Mouse (Mus musculus) brain, embryonic 14.5 days (tissue): ENCODE measurements at regions not wholly inside any gene's neighbourhood (a gene's known extent, or its start where the extent isn't known, plus 50 kb on each side); places are given as distances from the start of the nearest gene placed in this dataset.
A peak's percentile ranks its signal among the peaks of the same experiment; 100 is the strongest.

Source experiments
- DNase-seq: peaks from one replicate; pipeline ENCODE4 v3.0.0-alpha.2; 2011; ENCODE audit warnings: low read depth
- CTCF ChIP-seq: fragments of 200-500 bp; IDR thresholded peaks from 2 replicates; pipeline ENCODE4 v1.5.1; 2012; ENCODE audit warnings: inconsistent platforms, mild to moderate bottlenecking, moderate library complexity, borderline replicate concordance; ENCODE audit not compliant: insufficient read depth, insufficient read length; ENCODE audit errors: extremely low read depth
- POLR2A ChIP-seq: fragments of 200-500 bp; IDR thresholded peaks from 2 replicates; pipeline ENCODE4 v1.6.1; 2012; ENCODE audit warnings: mild to moderate bottlenecking, inconsistent platforms, borderline replicate concordance; ENCODE audit not compliant: poor library complexity, insufficient read depth, insufficient read length, severe bottlenecking; ENCODE audit errors: extremely low read depth

DNA sequence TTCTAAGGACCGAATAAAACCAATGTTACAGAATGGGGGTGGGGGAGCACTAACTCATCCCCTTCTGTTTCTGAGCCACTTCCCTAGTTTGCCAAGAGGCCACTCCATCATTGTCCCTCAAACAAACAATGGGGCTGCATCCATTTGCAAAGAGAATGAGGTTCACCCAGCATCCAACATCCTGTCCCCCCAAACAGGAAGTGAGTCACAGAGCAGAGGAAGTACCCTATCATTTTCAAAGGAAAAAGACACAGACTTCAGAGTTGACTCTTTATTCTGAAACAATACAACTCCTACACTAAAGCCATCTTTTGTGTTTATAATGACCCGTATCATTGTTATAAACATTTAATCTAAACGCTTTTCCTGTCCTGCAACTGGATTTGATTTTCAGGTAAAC, 229.2 kb downstream of the Sox4 start:
- no peak for TF ChIP-seq CTCF
- no peak for TF ChIP-seq POLR2A
- no peak for DNase-seq

DNA sequence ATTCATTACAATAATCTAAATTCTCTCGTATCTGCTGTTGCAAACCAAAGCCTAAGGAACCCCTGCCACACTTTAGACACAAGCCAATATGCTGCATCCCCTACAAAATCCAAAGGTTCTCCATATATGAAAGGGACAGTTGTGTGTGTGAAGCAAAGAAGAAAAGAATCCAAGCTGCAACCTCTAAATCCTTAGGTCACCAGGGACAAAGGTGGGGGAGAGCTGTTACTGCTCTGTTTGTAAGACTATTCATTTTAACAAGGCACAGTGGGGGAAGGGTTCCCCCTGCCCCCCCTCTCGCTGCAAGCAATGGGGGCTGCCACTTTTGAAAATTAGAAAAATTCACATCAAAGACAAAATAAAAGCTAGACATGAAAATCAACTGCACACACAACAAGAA, 231.4 kb downstream of the Sox4 start:
- DNase-seq: peak; percentile 68
- TF ChIP-seq CTCF: no peak
- no peak for TF ChIP-seq POLR2A

DNA sequence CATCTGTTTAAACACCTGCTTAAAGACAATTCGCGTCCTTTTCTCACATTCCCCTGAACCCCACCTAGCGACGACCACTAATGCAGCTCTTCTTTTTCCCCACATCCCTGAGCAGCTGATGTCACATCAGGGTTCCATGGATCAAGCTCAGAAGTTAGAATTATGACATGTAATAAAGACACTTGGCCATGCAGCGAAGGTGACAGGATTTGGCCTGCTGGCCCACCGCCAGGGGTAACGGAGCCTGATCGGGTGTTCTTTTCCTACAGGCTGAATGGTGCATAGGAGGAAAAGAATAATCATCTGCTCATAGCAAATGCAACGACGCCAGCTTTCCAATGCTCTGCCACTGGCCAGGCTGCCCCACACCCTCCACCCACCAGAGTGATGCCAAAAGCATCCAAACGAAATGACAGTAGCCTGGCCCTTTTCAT, 231.9 kb downstream of the Sox4 start:
- peak; percentile 79 for DNase-seq
- no peak for TF ChIP-seq POLR2A
- TF ChIP-seq CTCF: peak; percentile 35; the same call in 1 of the 2 replicates

DNA sequence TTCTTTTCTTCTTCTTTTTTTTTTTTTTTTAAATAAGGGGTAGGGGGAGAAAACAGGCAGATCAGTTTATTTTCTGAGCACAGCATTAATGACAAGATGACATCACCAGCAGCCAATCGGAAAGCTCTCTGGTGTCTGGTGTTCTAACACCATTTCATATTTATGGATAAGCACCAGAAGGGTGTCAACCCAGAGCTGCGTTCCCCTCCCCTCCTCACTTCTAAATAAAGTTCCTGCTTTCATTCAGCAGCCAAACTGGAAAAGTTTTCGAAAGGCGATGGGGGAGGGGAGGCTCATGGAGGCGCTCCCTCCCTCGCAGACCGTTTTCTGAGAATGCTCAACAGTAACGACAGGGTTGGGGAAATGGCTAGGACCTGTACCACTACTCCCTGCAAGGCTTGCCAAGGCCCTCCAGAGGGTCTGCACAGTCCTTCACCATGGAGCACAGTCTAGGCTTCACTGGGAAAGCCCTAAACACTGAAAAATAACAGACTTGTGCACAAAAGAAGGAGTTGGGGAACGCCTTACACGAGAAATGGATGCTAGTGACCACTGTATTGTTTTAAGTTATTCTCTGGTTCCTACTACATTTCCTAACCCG, 232.8 kb downstream of the Sox4 start:
- TF ChIP-seq POLR2A: no peak
- TF ChIP-seq CTCF: no peak
- DNase-seq: peak; percentile 93

DNA sequence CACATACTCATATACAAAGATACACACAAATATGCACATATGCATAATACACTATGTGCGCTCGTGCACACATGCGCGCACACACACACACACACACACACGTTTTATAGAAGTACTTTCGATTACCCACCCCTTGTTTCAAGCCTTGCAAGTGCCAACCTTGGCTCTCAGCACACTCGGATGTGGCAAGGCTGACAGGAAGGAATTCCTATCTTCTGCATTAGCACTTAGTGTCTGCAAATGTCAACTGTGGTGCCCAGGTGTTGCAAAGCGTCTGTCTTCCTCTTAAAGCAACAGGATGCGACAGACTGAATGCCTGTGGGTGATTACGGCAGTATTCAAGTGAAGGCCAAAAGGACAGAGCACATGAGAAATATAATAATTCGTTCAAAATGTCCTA, 233.3 kb downstream of the Sox4 start:
- TF ChIP-seq CTCF (no peak), POLR2A (no peak)
- peak; percentile 86 for DNase-seq

DNA sequence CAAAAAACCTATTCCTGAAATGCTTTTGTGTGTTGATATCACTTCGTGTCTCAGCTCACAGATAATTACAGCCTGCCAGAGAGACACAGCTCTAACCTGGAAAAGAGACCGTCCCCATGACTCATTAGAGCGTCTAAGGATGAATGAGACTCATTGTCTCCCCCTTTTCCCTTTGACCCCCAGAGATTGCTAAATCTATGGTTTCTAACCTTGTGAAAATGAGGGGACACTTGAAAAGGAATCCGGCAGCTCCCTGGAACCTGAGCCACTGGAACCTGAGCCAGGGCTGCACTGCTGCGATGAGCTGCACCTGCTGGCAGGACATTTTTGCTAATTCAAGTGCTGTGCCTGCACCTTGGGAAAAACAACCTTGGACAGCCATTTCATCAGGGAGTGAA, 234.6 kb downstream of the Sox4 start:
- peak; percentile 80 for DNase-seq
- no peak for TF ChIP-seq POLR2A
- TF ChIP-seq CTCF: no peak

DNA sequence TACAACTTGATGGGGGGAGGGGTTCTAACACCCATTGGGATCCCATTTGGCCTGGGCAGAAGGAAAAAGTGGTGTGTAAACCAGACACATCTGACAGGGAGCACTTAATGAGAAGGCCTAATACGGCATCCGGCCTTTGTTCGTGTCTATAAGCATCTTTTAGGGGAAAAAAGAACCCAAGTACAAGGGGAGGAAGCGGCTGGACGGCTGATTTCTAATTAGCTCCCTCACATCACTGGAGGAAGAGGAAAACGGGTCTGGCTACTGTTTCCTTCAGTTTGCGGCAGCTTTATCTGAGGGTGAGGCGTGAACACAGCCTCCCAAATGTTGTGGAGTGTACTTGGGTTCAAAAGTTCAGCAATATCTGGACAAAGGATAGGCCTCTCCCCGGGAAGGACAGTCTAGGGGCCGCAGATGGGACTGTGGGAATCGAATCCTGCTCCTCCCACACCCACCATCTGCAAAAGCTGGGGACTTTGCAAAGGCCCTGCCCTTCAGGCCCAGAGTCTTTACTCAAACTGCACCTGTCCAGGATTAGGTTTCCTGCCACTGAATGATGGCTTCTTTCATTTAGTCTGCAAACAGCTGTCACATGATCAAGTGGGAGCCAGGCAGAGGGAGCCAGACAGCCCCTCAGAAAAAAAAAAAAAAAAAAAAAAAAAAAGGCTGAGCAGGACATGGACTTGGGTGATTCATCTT, 235.2 kb downstream of the Sox4 start:
- TF ChIP-seq CTCF (no peak), POLR2A (no peak)
- DNase-seq: peak; percentile 93

DNA sequence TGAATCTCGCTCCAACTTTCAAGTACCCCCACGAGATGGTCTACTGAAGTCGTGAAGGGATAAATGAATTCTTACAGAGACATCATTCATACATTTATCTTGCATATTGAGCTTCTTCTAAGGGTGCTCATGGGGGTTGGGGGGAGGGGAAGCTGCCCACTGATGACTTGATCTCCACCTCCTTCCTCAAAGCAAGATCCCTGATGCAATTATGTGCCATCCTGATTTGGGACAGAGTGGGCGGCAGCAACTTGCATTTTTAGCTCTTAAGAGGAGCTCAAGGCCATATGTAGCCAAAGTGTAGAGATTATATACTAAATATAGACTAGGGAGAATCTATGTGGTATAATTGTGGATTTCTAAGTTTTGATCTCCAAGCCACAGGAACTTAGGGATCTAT, 236.1 kb downstream of the Sox4 start:
- TF ChIP-seq POLR2A: no peak
- no peak for TF ChIP-seq CTCF
- no peak for DNase-seq

DNA sequence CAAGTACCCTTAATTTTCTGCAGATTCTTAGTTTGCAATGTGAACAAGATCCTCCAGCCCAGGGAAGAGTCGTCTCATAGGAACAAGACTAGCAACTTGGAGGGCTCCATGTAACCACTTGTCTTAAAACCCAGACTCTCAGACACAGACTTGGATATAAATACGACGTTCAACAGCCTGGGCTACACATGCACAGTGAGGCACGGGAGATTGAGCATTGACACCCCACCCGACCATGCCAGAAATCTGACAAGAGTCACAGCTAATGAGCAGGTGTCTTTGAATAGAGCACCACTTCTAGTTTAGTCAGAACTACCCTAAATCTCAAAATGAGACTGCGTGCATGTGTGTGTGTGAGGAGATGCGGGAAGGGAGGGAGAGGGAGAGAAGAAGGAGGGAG, 243.5 kb downstream of the Sox4 start:
- TF ChIP-seq POLR2A: no peak
- TF ChIP-seq CTCF: no peak
- peak; percentile 87 for DNase-seq

DNA sequence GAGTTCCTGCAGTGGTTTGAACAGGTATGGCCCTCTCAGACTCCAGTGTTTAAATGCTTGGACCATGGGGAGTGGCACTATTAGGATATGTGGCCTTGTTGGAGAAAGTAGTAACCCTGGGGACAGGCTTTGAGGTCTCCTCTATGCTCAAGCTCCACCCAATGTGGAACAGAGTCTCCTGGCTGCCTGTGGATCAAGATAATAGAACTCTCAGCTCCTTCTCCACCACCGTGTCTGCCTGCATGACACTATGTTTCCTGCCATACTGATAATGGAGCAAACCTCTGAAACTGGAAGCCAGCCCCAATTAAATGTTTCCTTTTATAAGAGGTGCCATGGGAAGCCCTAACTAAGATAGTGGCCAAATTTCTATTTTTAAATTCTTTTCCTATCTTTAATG, 252.2 kb downstream of the Sox4 start:
- no peak for DNase-seq
- TF ChIP-seq POLR2A: no peak
- TF ChIP-seq CTCF: no peak

DNA sequence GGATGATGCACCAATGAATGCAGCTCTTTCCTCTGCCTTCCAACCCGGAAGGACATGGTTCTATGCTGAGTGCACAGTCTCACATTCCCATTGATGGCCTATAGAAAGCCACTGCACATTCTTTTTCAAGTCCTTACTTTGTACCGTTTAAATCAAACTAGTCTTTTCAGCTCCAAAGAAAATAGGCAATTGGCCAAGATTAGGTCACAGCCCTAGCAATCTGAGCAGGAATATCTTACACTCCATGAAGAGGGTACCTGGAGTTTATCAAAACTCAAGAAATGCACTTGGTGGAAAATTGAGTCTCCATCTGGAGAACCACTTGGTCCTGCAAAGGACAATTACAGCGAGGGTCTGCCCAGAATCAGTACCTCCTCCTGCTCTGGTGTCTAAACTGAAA, 253.4 kb downstream of the Sox4 start:
- TF ChIP-seq CTCF (no peak), POLR2A (no peak)
- no peak for DNase-seq

DNA sequence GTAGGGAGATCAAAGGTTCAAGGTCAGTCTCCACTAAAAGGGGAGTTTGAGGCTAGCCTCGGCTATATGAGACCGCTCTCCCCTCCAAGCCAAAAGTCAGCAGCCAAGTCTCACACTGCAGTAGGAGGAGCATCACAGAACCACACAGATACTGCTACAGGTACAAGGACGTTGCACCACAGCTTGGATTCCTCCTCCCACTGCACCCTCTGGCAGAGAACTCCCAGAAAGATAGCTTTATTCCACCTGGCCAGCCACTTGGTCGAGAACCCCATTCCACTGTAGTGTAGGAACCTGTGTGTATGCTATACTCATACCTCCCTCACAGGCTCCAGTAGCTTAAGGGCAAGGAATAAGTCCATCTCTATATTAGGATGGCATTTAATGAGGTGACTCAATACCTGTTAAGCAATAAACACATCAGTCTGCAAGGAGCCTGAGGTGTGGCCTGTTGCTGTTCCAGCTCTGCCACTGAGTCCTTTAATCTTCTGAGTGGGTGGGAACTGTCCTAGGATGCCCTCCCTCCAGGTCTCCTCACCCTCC, 254.0 kb downstream of the Sox4 start:
- TF ChIP-seq CTCF: no peak
- no peak for TF ChIP-seq POLR2A
- DNase-seq: no peak

DNA sequence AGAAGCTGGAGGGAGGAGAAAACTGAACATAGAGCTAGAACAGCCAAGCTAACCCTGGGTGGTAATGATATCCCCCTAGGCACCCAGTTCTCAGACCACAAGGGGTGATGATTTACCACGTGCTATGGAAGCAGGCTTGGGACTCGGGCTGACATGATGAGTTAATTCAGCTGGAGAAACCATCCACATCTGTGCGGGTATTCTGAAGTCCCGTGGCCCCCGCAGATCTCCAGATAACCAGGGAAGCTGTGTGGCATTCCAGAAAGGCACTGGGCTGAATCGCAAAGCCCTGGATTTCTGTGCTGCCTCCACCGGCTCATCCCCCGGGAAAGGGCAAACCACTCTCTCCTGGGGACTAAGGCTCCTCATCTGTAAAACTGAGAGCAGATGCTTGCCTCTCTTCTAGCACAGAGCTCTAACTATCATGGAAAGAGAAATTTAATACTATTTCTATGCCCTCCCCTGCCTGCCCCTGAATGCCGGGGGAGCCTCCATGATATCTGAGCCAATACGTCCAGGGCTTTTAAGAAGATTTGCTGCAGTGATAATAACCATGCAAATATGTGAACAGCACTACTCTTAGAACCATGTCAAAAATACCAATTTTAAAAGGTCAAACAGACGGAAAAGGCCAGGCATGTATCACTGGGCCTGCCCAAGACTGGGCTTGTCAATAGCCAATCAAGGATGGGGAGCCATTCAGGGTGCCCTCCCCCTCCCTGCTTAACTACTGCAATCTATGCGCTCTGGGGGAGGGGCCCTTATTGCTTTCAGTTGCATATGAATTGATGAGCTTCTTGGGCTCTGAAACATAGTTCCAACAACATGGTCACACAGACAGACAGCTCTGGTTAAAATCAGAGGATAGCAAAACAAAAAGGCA, 255.5 kb downstream of the Sox4 start:
- TF ChIP-seq POLR2A (no peak), CTCF (no peak)

More for the DNA sequence above, 255.5 kb downstream of the Sox4 start:
- no peak for DNase-seq
